Comparison of ENCODE assay signal across 16 mouse cellular contexts in genomic region chr7:88997815-88998477, GRCm38 (mm10).
"Had no signal": no experiment of that assay in that cellular context is flagged by ENCODE, and none has a peak within 500 bp of the region (broad histone marks: within the 10 kb centered on the region; RNA-seq: fewer than 3 reads in every experiment).

No protein-coding gene starts in this region.

- DNase-seq: gastrocnemius, adult 2 months; gastrocnemius, postnatal 10 days; gastrocnemius, postnatal 25 days; heart, adult 11 months; heart, adult 2 months; heart, postnatal 14 days; heart, postnatal 36 days; kidney, adult 18-20 months; kidney, adult 8-10 months; kidney, postnatal 10 days; kidney, postnatal 25 days; kidney, postnatal 4 days; liver; liver, embryonic 13.5 days had no signal

- ATAC-seq: intestine, embryonic 15.5 days; intestine, postnatal 0 days had no signal
